Mouse (Mus musculus): ENCODE results near the gene Fmod. TPM values are rescaled to one million over a fixed set of nuclear protein-coding genes. Genes with fewer than 3 reads are reported as not detected.

Fmod gene
- total RNA-seq, 1 experiment: not detected

DNA sequence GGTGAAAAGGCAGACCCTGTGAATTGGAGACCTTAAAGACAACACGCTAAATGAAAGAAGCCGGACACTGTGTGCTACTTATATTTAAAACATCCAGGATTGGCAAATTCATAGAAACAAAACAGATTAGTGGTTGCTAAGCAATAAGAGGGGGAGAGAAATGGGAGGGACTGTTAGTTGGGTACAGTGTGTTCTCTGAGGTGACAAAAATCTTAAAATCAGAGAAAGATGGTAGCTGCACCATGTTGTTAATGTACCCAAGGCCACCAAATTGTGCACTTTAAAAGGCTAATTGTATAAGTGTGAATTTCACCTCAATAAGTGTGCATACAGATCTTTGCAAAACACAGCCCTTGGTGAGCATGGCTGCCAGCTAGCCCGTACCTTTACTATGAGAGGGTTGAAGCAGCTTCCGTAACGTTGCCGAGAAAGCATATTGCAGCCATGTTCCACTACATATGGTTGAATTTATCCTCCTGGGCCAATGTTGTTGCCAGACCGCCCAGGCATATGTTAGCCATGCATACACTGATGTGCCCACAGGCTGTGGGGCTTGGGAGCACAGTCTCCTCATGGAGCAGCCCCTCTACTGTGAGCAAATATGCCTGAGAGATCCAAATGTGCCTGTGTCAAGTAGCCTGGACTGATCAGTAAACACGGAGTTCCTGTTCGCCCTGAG is 12.6 kb upstream of the Fmod start:
- Histone ChIP-seq H3K36me3 (ENCODE audit: control insufficient read depth, insufficient read depth, low read length, poor library complexity, severe bottlenecking) (no peaks in the 10 kb centered on the region), H3K4me3 (ENCODE audit: insufficient read depth in 1 of 2, low read depth in 1 of 2, low read length in 2 of 2, poor library complexity in 1 of 2, severe bottlenecking in 1 of 2) (no peak overlapping the region), H3K9ac (ENCODE audit: insufficient read depth, low read depth, low read length, poor library complexity, severe bottlenecking) (no peak overlapping the region), H3K9me3 (ENCODE audit: control insufficient read depth, insufficient read depth, low read depth, low read length) (no peaks in the 10 kb centered on the region), H3K4me1 (ENCODE audit: control insufficient read depth in 2 of 2, insufficient read depth in 2 of 2, low read length in 2 of 2, poor library complexity in 1 of 2) (no peaks in the 10 kb centered on the region), H3K27ac (ENCODE audit: insufficient read depth, low read depth, low read length, poor library complexity, severe bottlenecking) (no peak overlapping the region)
- DNase-seq (ENCODE audit: low read depth, low spot score): no peak
- TF ChIP-seq MAFK (IDR thresholded peaks at IDR 0.05; ENCODE audit: insufficient read depth, low read depth, low read length): no peak
- no peak for TF ChIP-seq CHD2 (IDR thresholded peaks at IDR 0.05; ENCODE audit: low read depth, low read length)
- no peak for TF ChIP-seq ZC3H11A (IDR thresholded peaks at IDR 0.05; ENCODE audit: borderline replicate concordance, low read depth, low read length)
- TF ChIP-seq ZNF384 (IDR thresholded peaks at IDR 0.05; ENCODE audit: low read depth, low read length): no peak
- TF ChIP-seq HCFC1 (IDR thresholded peaks at IDR 0.05; ENCODE audit: borderline replicate concordance, insufficient read depth, low read length): no peak
- in situ Hi-C loops (cut with MboI; ENCODE audit: low sequenced_read_pairs in 2 of 2, unreplicated experiment in 2 of 2): no loop called here

- in situ Hi-C loops (cut with MboI; ENCODE audit: low sequenced_read_pairs in 2 of 2, unreplicated experiment in 2 of 2): no loop called here
- no peak for TF ChIP-seq MAFK (IDR thresholded peaks at IDR 0.05; ENCODE audit: insufficient read depth, low read depth, low read length)
- no peak for TF ChIP-seq ZNF384 (IDR thresholded peaks at IDR 0.05; ENCODE audit: low read depth, low read length)
- TF ChIP-seq CHD2 (IDR thresholded peaks at IDR 0.05; ENCODE audit: low read depth, low read length): no peak
- TF ChIP-seq ZC3H11A (IDR thresholded peaks at IDR 0.05; ENCODE audit: borderline replicate concordance, low read depth, low read length): no peak
- TF ChIP-seq HCFC1 (IDR thresholded peaks at IDR 0.05; ENCODE audit: borderline replicate concordance, insufficient read depth, low read length): no peak
Observed at GRCm38 (mm10) chr1:134025975-134026374, 11.1 kb upstream of the Fmod start.

DNA sequence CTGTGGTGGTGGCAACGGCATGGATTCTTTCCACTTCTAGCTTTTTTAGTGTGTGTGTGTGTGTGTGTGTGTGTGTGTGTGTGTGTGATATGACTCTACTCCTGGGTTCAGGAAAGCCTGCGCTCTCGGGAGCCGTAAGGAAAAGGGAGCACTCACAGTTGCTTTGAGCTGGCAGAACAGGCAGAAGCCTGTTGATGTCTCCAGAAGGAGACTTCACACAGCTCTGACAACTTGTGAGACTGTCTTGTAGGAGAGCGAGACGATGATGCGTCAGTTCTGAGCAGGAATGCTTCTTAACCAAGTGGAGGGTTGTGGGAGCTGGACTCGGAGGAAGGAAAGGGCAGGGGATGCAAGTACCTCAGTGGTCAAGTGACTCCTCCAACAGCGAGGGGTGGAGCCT is 10.3 kb upstream of the Fmod start:
- in situ Hi-C loops (cut with MboI; ENCODE audit: low sequenced_read_pairs in 2 of 2, unreplicated experiment in 2 of 2): no loop called here
- Histone ChIP-seq H3K27ac (ENCODE audit: insufficient read depth, low read depth, low read length, poor library complexity, severe bottlenecking) (no peak overlapping the region), H3K36me3 (ENCODE audit: control insufficient read depth, insufficient read depth, low read length, poor library complexity, severe bottlenecking) (no peaks in the 10 kb centered on the region), H3K9me3 (ENCODE audit: control insufficient read depth, insufficient read depth, low read depth, low read length) (no peaks in the 10 kb centered on the region), H3K4me3 (ENCODE audit: insufficient read depth in 1 of 2, low read depth in 1 of 2, low read length in 2 of 2, poor library complexity in 1 of 2, severe bottlenecking in 1 of 2) (no peak overlapping the region), H3K9ac (ENCODE audit: insufficient read depth, low read depth, low read length, poor library complexity, severe bottlenecking) (no peak overlapping the region), H3K4me1 (ENCODE audit: control insufficient read depth in 2 of 2, insufficient read depth in 2 of 2, low read length in 2 of 2, poor library complexity in 1 of 2) (no peaks in the 10 kb centered on the region)
- TF ChIP-seq ZNF384 (IDR thresholded peaks at IDR 0.05; ENCODE audit: low read depth, low read length): no peak
- TF ChIP-seq HCFC1 (IDR thresholded peaks at IDR 0.05; ENCODE audit: borderline replicate concordance, insufficient read depth, low read length): no peak
- no peak for TF ChIP-seq MAFK (IDR thresholded peaks at IDR 0.05; ENCODE audit: insufficient read depth, low read depth, low read length)
- TF ChIP-seq CHD2 (IDR thresholded peaks at IDR 0.05; ENCODE audit: low read depth, low read length): no peak
- TF ChIP-seq ZC3H11A (IDR thresholded peaks at IDR 0.05; ENCODE audit: borderline replicate concordance, low read depth, low read length): no peak
- DNase-seq (ENCODE audit: low read depth, low spot score): no peak

More at GRCm38 (mm10) chr1:134025975-134026374, 11.1 kb upstream of the Fmod start:
- Histone ChIP-seq H3K27ac (ENCODE audit: insufficient read depth, low read depth, low read length, poor library complexity, severe bottlenecking) (no peak overlapping the region), H3K36me3 (ENCODE audit: control insufficient read depth, insufficient read depth, low read length, poor library complexity, severe bottlenecking) (no peaks in the 10 kb centered on the region), H3K9ac (ENCODE audit: insufficient read depth, low read depth, low read length, poor library complexity, severe bottlenecking) (no peak overlapping the region), H3K9me3 (ENCODE audit: control insufficient read depth, insufficient read depth, low read depth, low read length) (no peaks in the 10 kb centered on the region), H3K4me3 (ENCODE audit: insufficient read depth in 1 of 2, low read depth in 1 of 2, low read length in 2 of 2, poor library complexity in 1 of 2, severe bottlenecking in 1 of 2) (no peak overlapping the region), H3K4me1 (ENCODE audit: control insufficient read depth in 2 of 2, insufficient read depth in 2 of 2, low read length in 2 of 2, poor library complexity in 1 of 2) (no peaks in the 10 kb centered on the region)
- DNase-seq (ENCODE audit: low read depth, low spot score): no peak

- DNase-seq (ENCODE audit: low read depth, low spot score): no peak
- Histone ChIP-seq H3K4me3 (ENCODE audit: insufficient read depth in 1 of 2, low read depth in 1 of 2, low read length in 2 of 2, poor library complexity in 1 of 2, severe bottlenecking in 1 of 2) (no peak overlapping the region), H3K4me1 (ENCODE audit: control insufficient read depth in 2 of 2, insufficient read depth in 2 of 2, low read length in 2 of 2, poor library complexity in 1 of 2) (no peaks in the 10 kb centered on the region), H3K27ac (ENCODE audit: insufficient read depth, low read depth, low read length, poor library complexity, severe bottlenecking) (no peak overlapping the region), H3K36me3 (ENCODE audit: control insufficient read depth, insufficient read depth, low read length, poor library complexity, severe bottlenecking) (no peaks in the 10 kb centered on the region), H3K9me3 (ENCODE audit: control insufficient read depth, insufficient read depth, low read depth, low read length) (no peaks in the 10 kb centered on the region), H3K9ac (ENCODE audit: insufficient read depth, low read depth, low read length, poor library complexity, severe bottlenecking) (no peak overlapping the region)
- in situ Hi-C loops (cut with MboI; ENCODE audit: low sequenced_read_pairs in 2 of 2, unreplicated experiment in 2 of 2): no loop called here
- TF ChIP-seq CHD2 (IDR thresholded peaks at IDR 0.05; ENCODE audit: low read depth, low read length) (no peak), ZC3H11A (IDR thresholded peaks at IDR 0.05; ENCODE audit: borderline replicate concordance, low read depth, low read length) (no peak), ZNF384 (IDR thresholded peaks at IDR 0.05; ENCODE audit: low read depth, low read length) (no peak), MAFK (IDR thresholded peaks at IDR 0.05; ENCODE audit: insufficient read depth, low read depth, low read length) (no peak), HCFC1 (IDR thresholded peaks at IDR 0.05; ENCODE audit: borderline replicate concordance, insufficient read depth, low read length) (no peak)
Observed at GRCm38 (mm10) chr1:134028161-134028846, 8.8 kb upstream of the Fmod start.

Data from ES-E14 (cell line).